Mouse (Mus musculus) stomach, postnatal 0 days (tissue): ENCODE data around the gene AC109138.7. TPM values are rescaled to one million over a fixed set of nuclear protein-coding genes. Genes with fewer than 3 reads are reported as not detected.

Source experiments
- ATAC-seq: fragments of 200-750 bp; cut with Nextera tagmentation; 2 replicates; pipeline ENCODE4 v1.8.0; 2017; ENCODE audit not compliant: low FRiP score, low TSS enrichment
- DNase-seq: peaks from one replicate; pipeline ENCODE4 v3.0.0-alpha.2; 2016; ENCODE audit warnings: low spot score
- H3K27ac ChIP-seq: fragments of 300-500 bp; sonication (generic); replicated peaks from 2 replicates; pipeline ENCODE4 v1.5.1; 2014; ENCODE audit warnings: mild to moderate bottlenecking, control low read depth
- H3K27me3 ChIP-seq: fragments of 300-500 bp; sonication (generic); 2 replicates; pipeline ENCODE4 v1.6.1; 2014; ENCODE audit warnings: low read length; ENCODE audit not compliant: control insufficient read depth, insufficient read depth
- H3K36me3 ChIP-seq: fragments of 300-500 bp; sonication (generic); 2 replicates; pipeline ENCODE4 v1.6.1; 2014; ENCODE audit warnings: low read length, mixed read lengths; ENCODE audit not compliant: control insufficient read depth, insufficient read depth
- H3K4me1 ChIP-seq: fragments of 300-500 bp; sonication (generic); replicated peaks from 2 replicates; pipeline ENCODE4 v1.6.1; 2014; ENCODE audit warnings: antibody characterized with exemption; ENCODE audit not compliant: control insufficient read depth, insufficient read depth
- H3K4me2 ChIP-seq: fragments of 300-500 bp; sonication (generic); replicated peaks from 2 replicates; pipeline ENCODE4 v1.6.1; 2014; ENCODE audit warnings: low read depth, mild to moderate bottlenecking, control low read depth, moderate library complexity
- H3K4me3 ChIP-seq: fragments of 300-500 bp; sonication (generic); 2 replicates; pipeline ENCODE4 v1.5.1; 2014; ENCODE audit warnings: low read depth, low read length, control low read depth
- H3K9ac ChIP-seq: fragments of 300-500 bp; sonication (generic); 2 replicates; pipeline ENCODE4 v1.6.1; 2014; ENCODE audit warnings: mild to moderate bottlenecking, low read length, control low read depth, mixed read lengths
- H3K9me3 ChIP-seq: fragments of 300-500 bp; sonication (generic); 2 replicates; pipeline ENCODE4 v1.6.1; 2016; ENCODE audit warnings: low read length; ENCODE audit not compliant: control insufficient read depth
- CTCF ChIP-seq: IDR thresholded peaks from 2 replicates; pipeline ENCODE4 v1.5.1; 2016; ENCODE audit warnings: antibody characterized with exemption, low read depth, mild to moderate bottlenecking, moderate library complexity
- EP300 ChIP-seq: optimal IDR thresholded peaks from 2 replicates; pipeline ENCODE3; 2016; ENCODE audit warnings: antibody characterized with exemption
- WGBS: fragments of 180-500 bp; shearing (Covaris S2); extraction: QIAGEN DNeasy Blood & Tissue Kit; methylation state at CpG from one replicate; pipeline ENCODE4 v1.1.7; 2014; 5-methylcytosine and 5-hydroxymethylcytosine counted together
- polyA plus RNA-seq: library from polyadenylated mRNA; unstranded; fragments of >200 nt; fragmentation: Nextera tagmentation; extraction: Ambion mirVana; gene quantifications from 2 replicates; pipeline ENCODE4 v1.2.1, GENCODE M21; 2015

The AC109138.7 gene
- polyA plus RNA-seq, 1 experiment from 2014 or later: not detected

- Histone ChIP-seq H3K4me2 (no peak overlapping the region), H3K4me3 (no peak overlapping the region), H3K27me3 (no peaks in the 10 kb centered on the region), H3K36me3 (no peaks in the 10 kb centered on the region), H3K9ac (peak overlapping the region; percentile 27), H3K4me1 (peaks cover 3% of the 10 kb centered on the region; the same call in 1 of the 2 replicates), H3K27ac (0 out of 2 replicates have a peak overlapping the region, but pooled peaks have one; percentile 24), H3K9me3 (no peaks in the 10 kb centered on the region)
- 30% methylated on average over 9 of the region's 9 CpGs for WGBS
- DNase-seq (peak; percentile 68), ATAC-seq (peak; percentile 10)
- TF ChIP-seq EP300 (no peak), CTCF (no peak)
Measured at GRCm38 (mm10) chr19:4229451-4230076, 15.4 kb downstream of the AC109138.7 start.

GRCm38 (mm10) chr19:4230415-4230814, 16.3 kb downstream of the AC109138.7 start:
- Histone ChIP-seq H3K36me3 (no peaks in the 10 kb centered on the region), H3K27me3 (no peaks in the 10 kb centered on the region), H3K9ac (no peak overlapping the region), H3K4me1 (peaks cover 3% of the 10 kb centered on the region; the same call in 1 of the 2 replicates), H3K9me3 (no peaks in the 10 kb centered on the region), H3K4me2 (no peak overlapping the region), H3K4me3 (no peak overlapping the region), H3K27ac (0 out of 2 replicates have a peak overlapping the region, but pooled peaks have one; percentile 30)
- no peak for TF ChIP-seq EP300
- TF ChIP-seq CTCF: no peak
- 74% methylated on average over 8 of the region's 8 CpGs for WGBS
- ATAC-seq: no peak
- no peak for DNase-seq

GRCm38 (mm10) chr19:4231253-4232185, 17.4 kb downstream of the AC109138.7 start, which contains the start of gene Pold4:
TSS of gene Pold4 (plus strand) at chr19:4231899.
- peak; percentile 95 for DNase-seq
- Histone ChIP-seq H3K4me2 (peak within 1 kb of the TSS; percentile 69), H3K9ac (peak within 1 kb of the TSS; percentile 66), H3K4me1 (peaks cover 3% of the 10 kb centered on the region; the same call in 1 of the 2 replicates), H3K36me3 (no peaks in the 10 kb centered on the region), H3K4me3 (peak within 1 kb of the TSS; percentile 47), H3K9me3 (no peaks in the 10 kb centered on the region), H3K27me3 (no peaks in the 10 kb centered on the region), H3K27ac (peak within 1 kb of the TSS; percentile 87)
- TF ChIP-seq EP300 (no peak), CTCF (no peak)
- 9% methylated on average over 26 of the region's 26 CpGs for WGBS
- peak; percentile 86 for ATAC-seq

GRCm38 (mm10) chr19:4232186-4232572, 18.0 kb downstream of the AC109138.7 start:
- Histone ChIP-seq H3K27me3 (no peaks in the 10 kb centered on the region), H3K4me2 (peak overlapping the region; percentile 69), H3K27ac (peak overlapping the region; percentile 87), H3K4me1 (peaks cover 3% of the 10 kb centered on the region; the same call in 1 of the 2 replicates), H3K9ac (peak overlapping the region; percentile 66), H3K36me3 (no peaks in the 10 kb centered on the region), H3K9me3 (no peaks in the 10 kb centered on the region), H3K4me3 (peak overlapping the region; percentile 47)
- DNase-seq (no peak), ATAC-seq (no peak)
- TF ChIP-seq EP300 (no peak), CTCF (no peak)
- 0% methylated on average over 2 of the region's 2 CpGs for WGBS

- TF ChIP-seq CTCF (no peak), EP300 (no peak)
- Histone ChIP-seq H3K9me3 (no peaks in the 10 kb centered on the region), H3K9ac (peak overlapping the region; percentile 66; the same call in 1 of the 2 replicates), H3K36me3 (no peaks in the 10 kb centered on the region), H3K4me2 (peak overlapping the region; percentile 69), H3K4me3 (no peak overlapping the region), H3K27ac (peak overlapping the region; percentile 87), H3K4me1 (peaks cover 3% of the 10 kb centered on the region; the same call in 1 of the 2 replicates), H3K27me3 (no peaks in the 10 kb centered on the region)
- 80% methylated on average over 7 of the region's 7 CpGs for WGBS
- DNase-seq: no peak
- no peak for ATAC-seq
Measured at GRCm38 (mm10) chr19:4232651-4233050, 18.5 kb downstream of the AC109138.7 start.
